ENCODE assay signal across 21 mouse cellular contexts in genomic region chr15:51327702-51328101, GRCm38 (mm10).
A peak's percentile ranks its signal among the peaks of the same experiment; 100 is the strongest.
DNase-seq lines count a peak whose midpoint lies in the region; ATAC-seq and TF ChIP-seq lines count a peak whose summit lies in the region.
"Had no signal": no experiment of that assay in that cellular context is flagged by ENCODE, and none has a peak within 500 bp of the region (broad histone marks: within the 10 kb centered on the region; RNA-seq: fewer than 3 reads in every experiment).

No protein-coding gene starts in this region.

- no peaks in the 10 kb centered on the region for H3K27me3 ChIP-seq in limb, embryonic 12.5 days
- no peaks in the 10 kb centered on the region for H3K27me3 ChIP-seq in limb, embryonic 10.5 days (ENCODE audit: low read depth, poor library complexity, severe bottlenecking)
- H3K27me3 ChIP-seq: embryonic facial prominence, embryonic 13.5 days; forebrain, embryonic 13.5 days; heart, embryonic 12.5 days had no signal

- peaks cover 24% of the 10 kb centered on the region for H3K4me1 ChIP-seq in limb, embryonic 12.5 days (replicated peaks)
- peaks cover 34% of the 10 kb centered on the region for H3K4me1 ChIP-seq in limb, embryonic 10.5 days
- H3K4me1 ChIP-seq in embryonic fibroblast, embryonic 13.5 days (ENCODE audit: control insufficient read depth, insufficient read depth, low read length) = no peaks in the 10 kb centered on the region; the same call in 1 of the 2 replicates
- H3K4me1 ChIP-seq: forebrain, embryonic 13.5 days; heart, embryonic 12.5 days; hindbrain, embryonic 10.5 days had no signal

- H3K36me3 ChIP-seq in limb, embryonic 12.5 days = no peaks in the 10 kb centered on the region
- no peaks in the 10 kb centered on the region for H3K36me3 ChIP-seq in limb, embryonic 10.5 days
- H3K36me3 ChIP-seq: embryonic facial prominence, embryonic 13.5 days; heart, embryonic 12.5 days; hindbrain, embryonic 10.5 days had no signal

- H3K9me3 ChIP-seq in limb, embryonic 12.5 days = no peaks in the 10 kb centered on the region
- no peaks in the 10 kb centered on the region for H3K9me3 ChIP-seq in limb, embryonic 10.5 days (replicated peaks)
- H3K9me3 ChIP-seq: embryonic facial prominence, embryonic 13.5 days; forebrain, embryonic 13.5 days; heart, embryonic 12.5 days; hindbrain, embryonic 10.5 days had no signal

- WGBS in limb, embryonic 12.5 days = 27% methylated on average over 5 of the region's 5 CpGs
- 57% methylated on average over 5 of the region's 5 CpGs for WGBS in limb, embryonic 10.5 days

- H3K4me3 ChIP-seq in limb, embryonic 12.5 days (replicated peaks) = no peak overlapping the region
- H3K4me3 ChIP-seq in limb, embryonic 10.5 days = no peak overlapping the region
- no peak overlapping the region for H3K4me3 ChIP-seq in embryonic fibroblast, embryonic 13.5 days (ENCODE audit: insufficient read depth, low read length)
- H3K4me3 ChIP-seq: embryonic facial prominence, embryonic 13.5 days; forebrain, embryonic 13.5 days; gastrocnemius, adult 2 months; heart, embryonic 12.5 days; hindbrain, embryonic 10.5 days had no signal

- no peak overlapping the region for H3K9ac ChIP-seq in limb, embryonic 12.5 days (replicated peaks)
- H3K9ac ChIP-seq: embryonic facial prominence, embryonic 13.5 days; forebrain, embryonic 13.5 days; forebrain, postnatal 0 days; heart, embryonic 12.5 days; hindbrain, embryonic 14.5 days had no signal

- no peak for ATAC-seq in limb, embryonic 12.5 days (ENCODE audit: insufficient number of reproducible peaks, insufficient read depth, low FRiP score, low TSS enrichment, low read depth)
- ATAC-seq: forebrain, embryonic 13.5 days; forebrain, postnatal 0 days; Patski had no signal

- TF ChIP-seq CTCF in embryonic fibroblast, embryonic 13.5 days (IDR thresholded peaks at IDR 0.05; ENCODE audit: borderline replicate concordance, insufficient read depth, low read length) = no peak

- no peak overlapping the region for H3K4me2 ChIP-seq in limb, embryonic 12.5 days
- H3K4me2 ChIP-seq: embryonic facial prominence, embryonic 13.5 days; forebrain, embryonic 13.5 days; heart, embryonic 12.5 days; hindbrain, embryonic 14.5 days had no signal

- no peak for TF ChIP-seq POLR2A in embryonic fibroblast, embryonic 13.5 days (IDR thresholded peaks at IDR 0.05; ENCODE audit: low read depth, low read length)

- peak; percentile 5 for DNase-seq in embryo, embryonic 10 days (ENCODE audit: low spot score)
- no peak for DNase-seq in embryo, embryonic 9.5 days (ENCODE audit: extremely low spot score)
- no peak for DNase-seq in limb, embryonic 10.5 days (ENCODE audit: low spot score)
- DNase-seq in right cerebral cortex, postnatal 4 days = no peak
- DNase-seq in natural killer cell, adult 2 months (ENCODE audit: low spot score in 2 of 2) = no peak
- DNase-seq: adrenal gland, adult 2 months; adrenal gland, postnatal 25 days; B cell, adult 2 months; cerebellum, adult 8-10 months; cerebellum, postnatal 14 days; forebrain, postnatal 0 days; gastrocnemius, adult 2 months; gastrocnemius, postnatal 25 days had no signal

- 0 out of 2 replicates have a peak overlapping the region, but pooled peaks have one; percentile 1 for H3K27ac ChIP-seq in limb, embryonic 12.5 days
- no peak overlapping the region for H3K27ac ChIP-seq in limb, embryonic 10.5 days
- H3K27ac ChIP-seq in embryonic fibroblast, embryonic 13.5 days (ENCODE audit: insufficient read depth, low read length) = peak overlapping the region; percentile 17
- H3K27ac ChIP-seq: embryonic facial prominence, embryonic 13.5 days; forebrain, embryonic 13.5 days; gastrocnemius, adult 2 months; hindbrain, embryonic 10.5 days; hindbrain, embryonic 14.5 days had no signal
